Mouse (Mus musculus) heart, embryonic 10.5 days (tissue): Measurements from ENCODE around the gene Muc15. TPM values are rescaled to one million over a fixed set of nuclear protein-coding genes. Genes with fewer than 3 reads are reported as not detected.

ENCODE experiments used
- polyA plus RNA-seq: library from polyadenylated mRNA; unstranded; fragments of >200 nt; fragmentation: Nextera tagmentation; extraction: Ambion mirVana; gene quantifications from 2 replicates; pipeline ENCODE4 v1.2.1, GENCODE M21; 2016

Muc15 gene
- polyA plus RNA-seq, 1 experiment from 2014 or later: not detected

Other genes with a start within 250 kb of the Muc15 start
- not detected in 2 replicates for gene Slc5a12, start 124.0 kb upstream of the Muc15 start, polyA plus RNA-seq
- gene Ano3, start 229.6 kb downstream of the Muc15 start, polyA plus RNA-seq: 0.55 and 0.80 TPM in 2 replicates